In genomic region chr3:119638633-119639032, GRCm38 (mm10) we compare ENCODE assay signal across 25 mouse cellular contexts.
DNase-seq lines count a peak whose midpoint lies in the region; ATAC-seq and TF ChIP-seq lines count a peak whose summit lies in the region.
"Had no signal": no experiment of that assay in that cellular context is flagged by ENCODE, and none has a peak within 500 bp of the region (broad histone marks: within the 10 kb centered on the region; RNA-seq: fewer than 3 reads in every experiment).

No protein-coding gene starts in this region.

- peaks cover 38% of the 10 kb centered on the region for H3K9me3 ChIP-seq in CH12.LX (replicated peaks; ENCODE audit: low read length)
- no peaks in the 10 kb centered on the region for H3K9me3 ChIP-seq in hindbrain, embryonic 16.5 days (ENCODE audit: control insufficient read depth, low read length)
- H3K9me3 ChIP-seq: heart, embryonic 10.5 days; limb, embryonic 12.5 days; liver, embryonic 15.5 days; midbrain, embryonic 13.5 days; neural tube, embryonic 15.5 days had no signal

- 65% methylated on average over 3 of the region's 3 CpGs for WGBS in cerebellum, adult 2 months
- 66% methylated on average over 3 of the region's 3 CpGs for whole genome bisulfite sequencing in hindbrain, embryonic 16.5 days

- H3K4me1 ChIP-seq in cerebellum, adult 2 months (ENCODE audit: control insufficient read depth, insufficient read depth, low read length), result no peaks in the 10 kb centered on the region
- no peaks in the 10 kb centered on the region for H3K4me1 ChIP-seq in CH12.LX (ENCODE audit: control insufficient read depth in 1 of 2, insufficient read depth in 2 of 2)
- H3K4me1 ChIP-seq in cortical plate, adult 2 months (ENCODE audit: control insufficient read depth, insufficient read depth, low read length), result no peaks in the 10 kb centered on the region
- H3K4me1 ChIP-seq in hindbrain, embryonic 16.5 days (ENCODE audit: control insufficient read depth, insufficient read depth, low read depth, low read length), result no peaks in the 10 kb centered on the region
- H3K4me1 ChIP-seq: heart, embryonic 10.5 days; limb, embryonic 12.5 days; liver, embryonic 15.5 days; neural tube, embryonic 15.5 days had no signal

- no peaks in the 10 kb centered on the region for H3K36me3 ChIP-seq in CH12.LX (replicated peaks in 1 of 2; ENCODE audit: control insufficient read depth in 1 of 2, insufficient read depth in 1 of 2, low read length in 1 of 2)
- no peaks in the 10 kb centered on the region for H3K36me3 ChIP-seq in hindbrain, embryonic 16.5 days (ENCODE audit: control insufficient read depth, insufficient read depth, low read length)
- H3K36me3 ChIP-seq: heart, embryonic 10.5 days; limb, embryonic 12.5 days; liver, embryonic 15.5 days; midbrain, embryonic 13.5 days; neural tube, embryonic 15.5 days had no signal

- dilution Hi-C loops in CH12.LX (cut with MboI; ENCODE audit: extremely low pct_ligation_motif_present, extremely low pct_unique_long_range_greater_than_20kb, low sequenced_read_pairs), result no loop called here

- no peak overlapping the region for H3K9ac ChIP-seq in CH12.LX (ENCODE audit: insufficient read depth, low read depth)
- H3K9ac ChIP-seq in hindbrain, embryonic 16.5 days (ENCODE audit: low read depth, low read length), result no peak overlapping the region
- H3K9ac ChIP-seq: forebrain, postnatal 0 days; hindbrain, embryonic 14.5 days; limb, embryonic 12.5 days; liver, embryonic 15.5 days; midbrain, embryonic 13.5 days; neural tube, embryonic 15.5 days had no signal

- no peak overlapping the region for H3K4me2 ChIP-seq in CH12.LX (ENCODE audit: insufficient read depth, low read depth, poor library complexity, severe bottlenecking)
- H3K4me2 ChIP-seq in hindbrain, embryonic 16.5 days (ENCODE audit: low read length), result no peak overlapping the region
- H3K4me2 ChIP-seq: hindbrain, embryonic 14.5 days; limb, embryonic 12.5 days; liver, embryonic 15.5 days; midbrain, embryonic 13.5 days; neural tube, embryonic 15.5 days had no signal

- no peaks in the 10 kb centered on the region for H3K79me2 ChIP-seq in CH12.LX (replicated peaks; ENCODE audit: control insufficient read depth, extremely low read depth, insufficient read depth, poor library complexity, severe bottlenecking)

- no peak for TF ChIP-seq EP300 in CH12.LX (IDR thresholded peaks at IDR 0.05; ENCODE audit: low read length)

- in situ Hi-C loops in CH12.LX (cut with MboI; ENCODE audit: low pct_ligation_motif_present, low pct_unique_long_range_greater_than_20kb, low sequenced_read_pairs), result no loop called here

- no peak overlapping the region for H3K27ac ChIP-seq in cerebellum, adult 2 months (ENCODE audit: insufficient read depth, low read length)
- H3K27ac ChIP-seq in layer of hippocampus, adult 2 months, result no peak overlapping the region
- no peak overlapping the region for H3K27ac ChIP-seq in CH12.LX (ENCODE audit: insufficient read depth, low read depth)
- H3K27ac ChIP-seq in cortical plate, adult 2 months (ENCODE audit: insufficient read depth, low read length), result no peak overlapping the region
- H3K27ac ChIP-seq in hindbrain, embryonic 16.5 days (ENCODE audit: low read depth, low read length), result no peak overlapping the region
- H3K27ac ChIP-seq: heart, embryonic 10.5 days; hindbrain, embryonic 14.5 days; limb, embryonic 12.5 days; liver, embryonic 15.5 days; midbrain, embryonic 13.5 days; neural tube, embryonic 15.5 days had no signal

- TF ChIP-seq POLR2A in cerebellum, adult 2 months (IDR thresholded peaks at IDR 0.05; ENCODE audit: borderline replicate concordance, insufficient read depth, low read length), result no peak
- TF ChIP-seq POLR2A in CH12.LX (IDR thresholded peaks at IDR 0.05; ENCODE audit: low read depth, low read length), result no peak
- TF ChIP-seq POLR2A in cortical plate, adult 2 months (IDR thresholded peaks at IDR 0.05; ENCODE audit: extremely low read depth, insufficient read depth, low read length), result no peak

- no peak for ATAC-seq in hindbrain, embryonic 16.5 days
- ATAC-seq: forebrain, postnatal 0 days; midbrain, embryonic 13.5 days had no signal

- no peak overlapping the region for H3K4me3 ChIP-seq in cerebellum, adult 2 months (replicated peaks; ENCODE audit: insufficient read depth, low read depth, low read length)
- H3K4me3 ChIP-seq in layer of hippocampus, adult 2 months, result no peak overlapping the region
- H3K4me3 ChIP-seq in CH12.LX (replicated peaks in 1 of 3; ENCODE audit: low read depth in 2 of 3, low read length in 2 of 3, poor library complexity in 1 of 3), result no peak overlapping the region
- H3K4me3 ChIP-seq in cortical plate, adult 2 months (ENCODE audit: insufficient read depth, low read length), result no peak overlapping the region
- no peak overlapping the region for H3K4me3 ChIP-seq in hindbrain, embryonic 16.5 days (ENCODE audit: low read length)
- H3K4me3 ChIP-seq: heart, embryonic 10.5 days; limb, embryonic 12.5 days; liver, embryonic 15.5 days; midbrain, embryonic 13.5 days; myocyte; neural tube, embryonic 15.5 days had no signal

- DNase-seq in cerebellum, adult 2 months, result no peak
- no peak for DNase-seq in cerebellum, adult 11 months
- DNase-seq in layer of hippocampus, adult 2 months (ENCODE audit: low spot score in 2 of 2), result no peak
- no peak for DNase-seq in layer of hippocampus, postnatal 10 days (ENCODE audit: low spot score in 2 of 2)
- no peak for DNase-seq in CH12.LX (ENCODE audit: extremely low read depth)
- DNase-seq in spleen, postnatal 10 days (ENCODE audit: low spot score in 2 of 2), result no peak
- DNase-seq: adrenal gland, postnatal 10 days; cerebellum, postnatal 10 days; embryo, embryonic 11 days; forebrain, postnatal 0 days; heart, postnatal 10 days; kidney, adult 18-20 months; kidney, postnatal 25 days; lung, postnatal 14 days; right cerebral cortex, postnatal 25 days; thymus, postnatal 14 days had no signal

- TF ChIP-seq CTCF in cerebellum, adult 2 months (IDR thresholded peaks at IDR 0.05; ENCODE audit: borderline replicate concordance, insufficient read depth, low read depth, low read length), result peak; percentile 16; the same call in 1 of the 2 replicates
- TF ChIP-seq CTCF in layer of hippocampus, adult 2 months (conservative IDR thresholded peaks at IDR 0.05), result peak; percentile 54
- peak in 1 of 2 experiments; percentile 59; a peak in 2 of 4 replicates for TF ChIP-seq CTCF in CH12.LX (conservative IDR thresholded peaks at IDR 0.05 in 1 of 2, IDR thresholded peaks at IDR 0.05 in 1 of 2; ENCODE audit: low read depth in 2 of 2, low read length in 2 of 2)
- peak; percentile 16; the same call in 1 of the 2 replicates for TF ChIP-seq CTCF in cortical plate, adult 2 months (IDR thresholded peaks at IDR 0.05; ENCODE audit: extremely low read depth, insufficient read depth, low read length)

- TF ChIP-seq RAD21 in CH12.LX (IDR thresholded peaks at IDR 0.05; ENCODE audit: low read depth, low read length), result no peak; the same call in none of the 2 replicates

- no peaks in the 10 kb centered on the region for H3K27me3 ChIP-seq in cerebellum, adult 2 months (ENCODE audit: control insufficient read depth, insufficient read depth, low read length)
- H3K27me3 ChIP-seq in CH12.LX (replicated peaks), result no peaks in the 10 kb centered on the region
- H3K27me3 ChIP-seq in hindbrain, embryonic 16.5 days (replicated peaks; ENCODE audit: control insufficient read depth, insufficient read depth, low read length), result no peaks in the 10 kb centered on the region
- H3K27me3 ChIP-seq: limb, embryonic 12.5 days; liver, embryonic 15.5 days; midbrain, embryonic 13.5 days; neural tube, embryonic 15.5 days had no signal

TF ChIP-seq in CH12.LX, 34 proteins besides CTCF, POLR2A, EP300 and RAD21:
- TF ChIP-seq SMC3 (IDR thresholded peaks at IDR 0.05; ENCODE audit: low read depth, low read length) (peak; percentile 40), USF1 (IDR thresholded peaks at IDR 0.05; ENCODE audit: low read depth, low read length) (no peak)
